In the genomic region with DNA sequence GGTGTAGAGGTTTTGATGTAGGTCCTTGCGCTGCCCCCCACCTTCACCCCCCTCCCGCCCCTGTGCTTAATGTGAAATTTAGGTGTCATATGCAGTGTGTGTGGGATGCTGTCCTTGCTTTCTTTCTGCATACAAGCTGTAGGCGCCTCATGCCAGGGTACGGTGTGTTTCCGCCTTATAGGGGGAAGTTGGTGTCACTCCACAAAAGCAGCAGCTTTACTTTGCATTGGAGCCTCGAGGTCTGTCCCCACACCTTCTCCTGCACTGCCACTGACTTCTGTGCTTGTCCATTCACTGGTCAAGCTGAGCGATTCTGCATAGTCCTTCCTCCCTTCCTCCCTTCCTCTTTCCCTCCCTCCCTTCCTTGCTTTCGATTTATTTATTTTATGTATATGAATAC, we compare ENCODE assay signal across 18 mouse cellular contexts. TPM values are rescaled to one million over a fixed set of nuclear protein-coding genes. Genes with fewer than 3 reads are reported as not detected.
DNase-seq lines count a peak whose midpoint lies in the region; ATAC-seq lines count a peak whose summit lies in the region.
"Had no signal": no experiment of that assay in that cellular context is flagged by ENCODE, and none has a peak within 500 bp of the region (broad histone marks: within the 10 kb centered on the region; RNA-seq: fewer than 3 reads in every experiment).

No protein-coding gene starts in this region.

- no peak for DNase-seq in frontal cortex, postnatal 36 days (ENCODE audit: low spot score in 2 of 2)
- DNase-seq in frontal cortex, postnatal 14 days (ENCODE audit: low spot score in 2 of 2), result no peak
- DNase-seq: adrenal gland, adult 2 months; adrenal gland, postnatal 10 days; adrenal gland, postnatal 25 days; cerebellum, adult 11 months; cerebellum, adult 18-20 months; cerebellum, adult 8-10 months; cerebellum, adult 9-11 months; cerebellum, postnatal 36 days had no signal

- no peaks in the 10 kb centered on the region for H3K36me3 ChIP-seq in kidney, embryonic 14.5 days (ENCODE audit: control insufficient read depth, insufficient read depth, low read length)
- H3K36me3 ChIP-seq: embryonic facial prominence, embryonic 10.5 days; embryonic facial prominence, embryonic 12.5 days; forebrain, embryonic 15.5 days had no signal

- ATAC-seq in granulocyte monocyte progenitor cell, adult 5-6 weeks (replicated peaks; ENCODE audit: poor library complexity, severe bottlenecking), result peak; percentile 57
- peak; percentile 54 for ATAC-seq in megakaryocyte, adult 5-6 weeks (ENCODE audit: poor library complexity, severe bottlenecking)
- 0 out of 2 replicates have a peak, but pooled peaks have one; percentile 30 for ATAC-seq in neutrophil, adult 5-6 weeks (ENCODE audit: extremely low read depth, insufficient number of reproducible peaks, low FRiP score, poor library complexity, severe bottlenecking)
- no peak for ATAC-seq in kidney, embryonic 14.5 days (ENCODE audit: low FRiP score, low TSS enrichment)
- ATAC-seq: forebrain, embryonic 13.5 days; forebrain, embryonic 15.5 days had no signal

- 89% methylated on average over 8 of the region's 8 CpGs for WGBS in kidney, embryonic 14.5 days

- H3K9ac ChIP-seq in kidney, embryonic 14.5 days (ENCODE audit: low read depth, low read length), result no peak overlapping the region
- H3K9ac ChIP-seq: embryonic facial prominence, embryonic 12.5 days; forebrain, embryonic 13.5 days; forebrain, embryonic 15.5 days had no signal

- no peak overlapping the region for H3K4me2 ChIP-seq in kidney, embryonic 14.5 days (replicated peaks; ENCODE audit: low read depth, low read length)
- H3K4me2 ChIP-seq: embryonic facial prominence, embryonic 12.5 days; forebrain, embryonic 13.5 days; forebrain, embryonic 15.5 days had no signal

- no peak overlapping the region for H3K4me3 ChIP-seq in kidney, embryonic 14.5 days (ENCODE audit: low read length)
- H3K4me3 ChIP-seq: embryonic facial prominence, embryonic 10.5 days; embryonic facial prominence, embryonic 12.5 days; forebrain, embryonic 13.5 days; forebrain, embryonic 15.5 days had no signal

- no peaks in the 10 kb centered on the region for H3K9me3 ChIP-seq in kidney, embryonic 14.5 days (ENCODE audit: control insufficient read depth, low read length)
- H3K9me3 ChIP-seq: embryonic facial prominence, embryonic 10.5 days; embryonic facial prominence, embryonic 12.5 days; forebrain, embryonic 15.5 days had no signal

- H3K27me3 ChIP-seq in kidney, embryonic 14.5 days (ENCODE audit: control insufficient read depth, insufficient read depth, low read length), result no peaks in the 10 kb centered on the region
- H3K27me3 ChIP-seq: embryonic facial prominence, embryonic 12.5 days; forebrain, embryonic 13.5 days; forebrain, embryonic 15.5 days had no signal

- no peak overlapping the region for H3K27ac ChIP-seq in kidney, embryonic 14.5 days (ENCODE audit: low read depth, low read length)
- H3K27ac ChIP-seq: embryonic facial prominence, embryonic 10.5 days; embryonic facial prominence, embryonic 12.5 days; forebrain, embryonic 13.5 days; forebrain, embryonic 15.5 days had no signal

- no peaks in the 10 kb centered on the region for H3K4me1 ChIP-seq in kidney, embryonic 14.5 days (ENCODE audit: control insufficient read depth, insufficient read depth, low read length)
- H3K4me1 ChIP-seq: embryonic facial prominence, embryonic 10.5 days; embryonic facial prominence, embryonic 12.5 days; forebrain, embryonic 13.5 days; forebrain, embryonic 15.5 days had no signal

RNA-seq across cellular contexts. Expression of a gene that starts 9.6 kb away (rescaled TPM):
- total RNA-seq in granulocyte monocyte progenitor cell, adult 5-6 weeks (2014; fragmentation: Nextera tagmentation), result 60.4 and 61.3 TPM in 2 replicates
- total RNA-seq in granulocyte monocyte progenitor cell, adult 5-6 weeks (2017), result 69.4 and 72.2 TPM in 2 replicates
- 104 and 105 TPM in 2 replicates for total RNA-seq in megakaryocyte, adult 5-6 weeks (2015)
- 164 and 180 TPM in 2 replicates for total RNA-seq in megakaryocyte, adult 5-6 weeks (2017)
- 220 and 238 TPM in 2 replicates for total RNA-seq in neutrophil, adult 5-6 weeks (2017)
- polyA plus RNA-seq in kidney, embryonic 14.5 days (2014; fragmentation: Nextera tagmentation; extraction: Ambion mirVana), result 2.6 and 5.0 TPM in 2 replicates
